Mouse (Mus musculus): ENCODE data around the gene Lrp5. TPM values are rescaled to one million over a fixed set of nuclear protein-coding genes. Genes with fewer than 3 reads are reported as not detected.

Lrp5 gene
- total RNA-seq, 2 experiments from 2014 or later = 9.5 to 10.5 TPM

DNA sequence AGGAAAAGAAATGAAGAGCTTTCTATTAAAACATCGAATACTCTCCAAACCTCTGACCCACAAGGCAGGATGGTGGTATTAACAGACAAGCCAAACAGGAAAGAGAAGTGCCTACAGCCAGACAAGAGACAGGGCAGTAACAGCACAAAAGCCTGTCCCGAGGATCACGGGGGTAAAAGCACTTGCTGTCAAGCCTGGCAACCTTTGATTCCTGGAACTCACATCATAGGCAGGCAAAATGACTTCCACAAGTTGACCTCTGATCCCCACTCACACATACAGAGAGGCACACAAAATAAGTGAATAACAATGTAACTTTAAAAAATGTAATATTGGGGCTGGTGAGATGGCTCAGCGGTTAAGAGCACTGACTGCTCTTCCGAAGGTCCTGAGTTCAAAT lies 146.9 kb downstream of the Lrp5 start:
- DNase-seq (ENCODE audit: low spot score in 2 of 2) = no peak
- intact Hi-C loops (cut with DNase I) = no loop called here

DNA sequence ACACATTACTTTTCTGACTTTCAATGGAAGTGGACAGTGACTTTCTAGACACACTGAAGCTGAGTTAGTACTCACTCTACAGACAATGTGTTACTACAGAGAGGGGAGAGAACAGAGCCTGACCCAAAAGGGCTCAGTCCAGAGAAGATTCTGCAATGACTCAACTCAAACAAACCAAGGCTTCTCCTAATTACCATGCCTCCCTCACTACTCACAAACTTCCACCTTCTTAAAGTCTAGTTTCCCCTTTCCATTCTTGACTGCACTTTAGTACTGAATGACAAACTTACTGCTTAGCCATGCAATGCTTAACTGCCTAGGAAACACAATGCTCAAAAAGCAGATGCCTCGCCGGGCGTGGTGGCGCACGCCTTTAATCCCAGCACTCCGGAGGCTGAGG lies 148.7 kb downstream of the Lrp5 start:
- intact Hi-C loops (cut with DNase I) = no loop called here

DNA sequence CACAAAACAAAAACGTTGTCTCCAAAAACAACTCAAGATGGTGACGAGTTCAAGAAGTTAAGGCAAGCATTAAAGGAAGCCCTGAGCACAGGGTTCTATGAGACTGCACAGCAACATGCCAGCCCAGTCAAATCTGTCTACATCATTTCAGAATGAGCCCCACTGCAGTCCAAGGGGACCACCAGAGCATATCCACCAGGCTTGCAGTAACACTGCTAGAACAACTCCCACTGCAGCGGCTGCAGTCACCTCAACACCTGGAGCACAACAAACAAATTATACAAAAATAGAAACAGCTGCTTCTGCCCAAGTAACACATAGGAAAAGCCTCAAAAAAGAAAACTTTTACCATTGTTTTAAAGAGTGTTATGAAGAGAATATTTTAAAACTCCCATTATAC lies 151.4 kb downstream of the Lrp5 start:
- intact Hi-C loops (cut with DNase I) = no loop called here

More for the DNA sequence above, 148.7 kb downstream of the Lrp5 start:
- no peak for DNase-seq (ENCODE audit: low spot score in 2 of 2)

More for the DNA sequence above, 151.4 kb downstream of the Lrp5 start:
- no peak for DNase-seq (ENCODE audit: low spot score in 2 of 2)

Other genes starting within 250 kb of the Lrp5 start
- 10 to 100 TPM; 71.8 to 80.5 TPM for gene Ppp6r3, start 110.8 kb downstream of the Lrp5 start, total RNA-seq (2021)
- gene 1810055G02Rik, start 21.7 kb upstream of the Lrp5 start, total RNA-seq (2021) = 10 to 100 TPM; 42.8 to 52.3 TPM
- 10 to 100 TPM; 54.5 to 54.7 TPM for gene Kmt5b, start 80.9 kb upstream of the Lrp5 start, total RNA-seq (2021)
- gene Chka, start 165.2 kb upstream of the Lrp5 start, total RNA-seq (2021) = 10 to 100 TPM; 75.5 to 99.5 TPM
- 10 to 100 TPM; 14.4 to 16.1 TPM for gene Tcirg1, start 220.6 kb upstream of the Lrp5 start, total RNA-seq (2021)
- gene Ndufs8, start 226.2 kb upstream of the Lrp5 start, total RNA-seq (2021) = 100 to 1,000 TPM; 134 to 149 TPM
- 1 to 10 TPM; 1.8 to 2.0 TPM for gene Aldh3b1, start 243.2 kb upstream of the Lrp5 start, total RNA-seq (2021)
- gene Unc93b1, start 248.6 kb upstream of the Lrp5 start, total RNA-seq (2021) = 10 to 100 TPM; 16.0 to 18.4 TPM

All from left cerebral cortex, postnatal 14 days (tissue).